Mouse (Mus musculus): ENCODE data around the gene Tbx21. TPM values are rescaled to one million over a fixed set of nuclear protein-coding genes. Genes with fewer than 3 reads are reported as not detected.

Gene Tbx21
- total RNA-seq, 1 experiment from 2014 or later = 0.39 TPM

GRCm38 (mm10) chr11:97131683-97132082 is 16.6 kb upstream of the Tbx21 start:
- DNase-seq = no peak

- DNase-seq = no peak
Measured at GRCm38 (mm10) chr11:97130318-97130717, 15.2 kb upstream of the Tbx21 start.

- DNase-seq = no peak
Measured at GRCm38 (mm10) chr11:97128956-97129355, 13.8 kb upstream of the Tbx21 start.

GRCm38 (mm10) chr11:97127470-97128223 is 12.5 kb upstream of the Tbx21 start:
- no peak for DNase-seq

GRCm38 (mm10) chr11:97126645-97127468 is 11.7 kb upstream of the Tbx21 start:
- DNase-seq = peak; percentile 48

GRCm38 (mm10) chr11:97124266-97125036 is 9.3 kb upstream of the Tbx21 start:
- no peak for DNase-seq

GRCm38 (mm10) chr11:97123282-97123890 is 8.3 kb upstream of the Tbx21 start:
- no peak for DNase-seq

GRCm38 (mm10) chr11:97120641-97121040 is 5.5 kb upstream of the Tbx21 start:
- no peak for DNase-seq

- DNase-seq = no peak
Measured at GRCm38 (mm10) chr11:97120221-97120620, 5.1 kb upstream of the Tbx21 start.

- no peak for DNase-seq
Measured at GRCm38 (mm10) chr11:97115797-97116196, 666 bp upstream of the Tbx21 start.

- DNase-seq = no peak
Measured at GRCm38 (mm10) chr11:97112519-97113125, 2.5 kb downstream of the Tbx21 start.

- DNase-seq = no peak
Measured at GRCm38 (mm10) chr11:97108976-97109375, 6.2 kb downstream of the Tbx21 start.

- no peak for DNase-seq
Measured at GRCm38 (mm10) chr11:97104091-97104483, 11.0 kb downstream of the Tbx21 start.

GRCm38 (mm10) chr11:97103163-97104090 is 11.7 kb downstream of the Tbx21 start:
- no peak for DNase-seq

GRCm38 (mm10) chr11:97101722-97102121 is 13.4 kb downstream of the Tbx21 start:
- DNase-seq = peak; percentile 81

GRCm38 (mm10) chr11:97098791-97099190 is 16.3 kb downstream of the Tbx21 start:
- peak; percentile 23 for DNase-seq

- DNase-seq = no peak
Measured at GRCm38 (mm10) chr11:97094600-97094999, 20.5 kb downstream of the Tbx21 start.

- no peak for DNase-seq
Measured at GRCm38 (mm10) chr11:97086365-97086764, 28.8 kb downstream of the Tbx21 start.

- DNase-seq = no peak
Measured at GRCm38 (mm10) chr11:97084821-97085505, 30.2 kb downstream of the Tbx21 start.

Data from adrenal gland, postnatal 25 days (tissue).